Mouse (Mus musculus): ENCODE results near the gene Uhrf1bp1l. TPM values are rescaled to one million over a fixed set of nuclear protein-coding genes. Genes with fewer than 3 reads are reported as not detected.
A peak's percentile ranks its signal among the peaks of the same experiment; 100 is the strongest.

The Uhrf1bp1l gene
- polyA plus RNA-seq, 1 experiment = 16.0 TPM

- Histone ChIP-seq H3K27me3 (ENCODE audit: control insufficient read depth, insufficient read depth, insufficient read length) (no peaks in the 10 kb centered on the region), H3K4me3 (no peak overlapping the region), H3ac (ENCODE audit: control insufficient read depth, insufficient read length) (no peak overlapping the region), H3K79me2 (ENCODE audit: control insufficient read depth, insufficient read depth) (no peaks in the 10 kb centered on the region), H3K36me3 (ENCODE audit: control insufficient read depth, insufficient read depth) (peaks cover 28% of the 10 kb centered on the region), H3K4me2 (ENCODE audit: low read depth) (no peak overlapping the region)
- TF ChIP-seq CEBPB (IDR thresholded peaks at IDR 0.05; ENCODE audit: insufficient read depth, poor library complexity, severe bottlenecking) (no peak), REST (IDR thresholded peaks at IDR 0.05; ENCODE audit: insufficient read depth, insufficient read length) (no peak), POLR2A (IDR thresholded peaks at IDR 0.05; ENCODE audit: insufficient read length, low read depth) (no peak), E2F4 (IDR thresholded peaks at IDR 0.05; ENCODE audit: insufficient read depth) (no peak), POLR2AphosphoS2 (IDR thresholded peaks at IDR 0.05; ENCODE audit: insufficient read length, low read depth) (no peak), SRF (IDR thresholded peaks at IDR 0.05; ENCODE audit: control insufficient read depth, insufficient read length, low read depth) (no peak), TCF3 (IDR thresholded peaks at IDR 0.05; ENCODE audit: insufficient read length, low read depth) (no peak), MYOD1 (IDR thresholded peaks at IDR 0.05; ENCODE audit: control insufficient read depth in 1 of 3, insufficient read length in 2 of 3, low read depth in 2 of 3) (no peak), MYOG (IDR thresholded peaks at IDR 0.05; ENCODE audit: control insufficient read depth in 1 of 3, insufficient read depth in 1 of 3, insufficient read length in 2 of 3, low read depth in 2 of 3) (no peak), TCF12 (IDR thresholded peaks at IDR 0.05; ENCODE audit: insufficient read depth, poor library complexity, severe bottlenecking) (no peak), MAX (IDR thresholded peaks at IDR 0.05; ENCODE audit: low read depth) (no peak), USF1 (IDR thresholded peaks at IDR 0.05; ENCODE audit: low read depth) (no peak)
Measured at GRCm38 (mm10) chr10:89722247-89723195, 22.3 kb upstream of the Uhrf1bp1l start.

GRCm38 (mm10) chr10:89730386-89730785, 14.4 kb upstream of the Uhrf1bp1l start:
- Histone ChIP-seq H3K27me3 (ENCODE audit: control insufficient read depth, insufficient read depth, insufficient read length) (no peaks in the 10 kb centered on the region), H3K4me3 (no peak overlapping the region), H3K36me3 (ENCODE audit: control insufficient read depth, insufficient read depth) (peaks cover 14% of the 10 kb centered on the region), H3K79me2 (ENCODE audit: control insufficient read depth, insufficient read depth) (peaks cover 16% of the 10 kb centered on the region), H3K4me2 (ENCODE audit: low read depth) (no peak overlapping the region), H3ac (ENCODE audit: control insufficient read depth, insufficient read length) (no peak overlapping the region)
- TF ChIP-seq CEBPB (IDR thresholded peaks at IDR 0.05; ENCODE audit: insufficient read depth, poor library complexity, severe bottlenecking) (no peak), SRF (IDR thresholded peaks at IDR 0.05; ENCODE audit: control insufficient read depth, insufficient read length, low read depth) (no peak)

- peaks cover 4% of the 10 kb centered on the region for H3K36me3 ChIP-seq (ENCODE audit: control insufficient read depth, insufficient read depth)
- H3K79me2 ChIP-seq (ENCODE audit: control insufficient read depth, insufficient read depth) = peaks cover 16% of the 10 kb centered on the region
- no peaks in the 10 kb centered on the region for H3K27me3 ChIP-seq (ENCODE audit: control insufficient read depth, insufficient read depth, insufficient read length)
- H3K4me2 ChIP-seq (ENCODE audit: low read depth) = peak overlapping the region; percentile 77
- H3K4me3 ChIP-seq = peak overlapping the region; percentile 53
- TF ChIP-seq TCF12 (IDR thresholded peaks at IDR 0.05; ENCODE audit: insufficient read depth, poor library complexity, severe bottlenecking) (no peak), POLR2A (IDR thresholded peaks at IDR 0.05; ENCODE audit: insufficient read length, low read depth) (no peak), TCF3 (IDR thresholded peaks at IDR 0.05; ENCODE audit: insufficient read length, low read depth) (no peak), CEBPB (IDR thresholded peaks at IDR 0.05; ENCODE audit: insufficient read depth, poor library complexity, severe bottlenecking) (no peak), MYOD1 (IDR thresholded peaks at IDR 0.05; ENCODE audit: control insufficient read depth in 1 of 3, insufficient read length in 2 of 3, low read depth in 2 of 3) (no peak), MYOG (IDR thresholded peaks at IDR 0.05; ENCODE audit: control insufficient read depth in 1 of 3, insufficient read depth in 1 of 3, insufficient read length in 2 of 3, low read depth in 2 of 3) (no peak), POLR2AphosphoS2 (IDR thresholded peaks at IDR 0.05; ENCODE audit: insufficient read length, low read depth) (no peak), USF1 (IDR thresholded peaks at IDR 0.05; ENCODE audit: low read depth) (no peak), SRF (IDR thresholded peaks at IDR 0.05; ENCODE audit: control insufficient read depth, insufficient read length, low read depth) (no peak), MAX (IDR thresholded peaks at IDR 0.05; ENCODE audit: low read depth) (no peak), REST (IDR thresholded peaks at IDR 0.05; ENCODE audit: insufficient read depth, insufficient read length) (no peak), E2F4 (IDR thresholded peaks at IDR 0.05; ENCODE audit: insufficient read depth) (no peak)
- H3ac ChIP-seq (ENCODE audit: control insufficient read depth, insufficient read length) = peak overlapping the region; percentile 77
Measured at GRCm38 (mm10) chr10:89731341-89731740, 13.4 kb upstream of the Uhrf1bp1l start.

DNA sequence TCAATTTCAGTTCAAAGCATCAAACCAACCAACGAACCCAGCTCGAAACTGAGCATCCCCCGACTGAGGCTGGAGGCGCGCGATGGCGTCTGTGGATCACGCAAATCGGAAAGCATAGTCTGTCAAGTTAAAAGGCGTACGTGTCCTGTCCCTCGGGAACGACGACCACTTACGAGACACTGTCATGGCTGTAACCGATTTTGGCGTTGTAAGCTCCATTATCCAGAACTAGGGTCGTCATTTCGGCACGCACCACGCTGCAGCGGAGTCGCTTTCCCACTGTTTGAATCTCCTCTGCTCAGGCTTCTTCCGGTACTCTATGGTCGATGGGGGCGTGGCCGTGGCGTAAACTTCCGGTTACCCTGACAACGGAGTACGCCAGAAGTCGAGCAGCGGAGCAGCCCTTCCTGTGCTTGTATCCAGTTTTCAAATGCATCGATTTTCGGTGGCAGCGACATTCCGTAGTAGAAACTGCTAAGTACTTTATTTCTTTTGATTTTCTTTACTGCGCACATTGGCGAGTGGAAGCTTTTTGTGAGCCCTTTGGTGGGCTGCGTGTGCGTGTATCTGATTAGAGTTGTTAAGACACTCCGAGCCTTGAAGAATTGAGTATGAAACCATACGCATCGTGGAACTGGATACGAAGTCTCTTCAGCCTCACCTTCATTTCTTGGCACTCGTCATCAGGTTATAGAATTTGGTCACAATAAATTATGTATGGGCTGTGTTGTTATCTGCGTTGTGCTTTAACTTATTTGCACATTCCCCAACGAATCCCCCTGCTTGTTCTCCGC, 12.6 kb upstream of the Uhrf1bp1l start, which contains the start of gene Actr6:
Gene Actr6, minus strand, starts transcription at position 295 of the 794 bp plus-strand sequence.
- no peaks in the 10 kb centered on the region for H3K27me3 ChIP-seq (ENCODE audit: control insufficient read depth, insufficient read depth, insufficient read length)
- H3K36me3 ChIP-seq (ENCODE audit: control insufficient read depth, insufficient read depth) = peaks cover 1% of the 10 kb centered on the region
- peak within 1 kb of the TSS; percentile 77 for H3ac ChIP-seq (ENCODE audit: control insufficient read depth, insufficient read length)
- H3K4me2 ChIP-seq (ENCODE audit: low read depth) = peak within 1 kb of the TSS; percentile 88
- peak; percentile 85 for TF ChIP-seq POLR2A (IDR thresholded peaks at IDR 0.05; ENCODE audit: insufficient read length, low read depth)
- TF ChIP-seq E2F4 (IDR thresholded peaks at IDR 0.05; ENCODE audit: insufficient read depth) = peak; percentile 33
- no peak for TF ChIP-seq SRF (IDR thresholded peaks at IDR 0.05; ENCODE audit: control insufficient read depth, insufficient read length, low read depth)
- TF ChIP-seq MAX (IDR thresholded peaks at IDR 0.05; ENCODE audit: low read depth) = peak; percentile 65
- no peak for TF ChIP-seq MYOG (IDR thresholded peaks at IDR 0.05; ENCODE audit: control insufficient read depth in 1 of 3, insufficient read depth in 1 of 3, insufficient read length in 2 of 3, low read depth in 2 of 3)
- peak; percentile 89 for TF ChIP-seq POLR2AphosphoS2 (IDR thresholded peaks at IDR 0.05; ENCODE audit: insufficient read length, low read depth)
- peak within 1 kb of the TSS; percentile 53 for H3K4me3 ChIP-seq
- peaks cover 16% of the 10 kb centered on the region for H3K79me2 ChIP-seq (ENCODE audit: control insufficient read depth, insufficient read depth)
